Mouse (Mus musculus) heart, adult 8-10 months (tissue): ENCODE results near the gene Galnt9. TPM values are rescaled to one million over a fixed set of nuclear protein-coding genes. Genes with fewer than 3 reads are reported as not detected.

Source experiments
- DNase-seq: peaks from one replicate; pipeline ENCODE4 v3.0.0; 2022; ENCODE audit warnings: low spot score
- total RNA-seq, 4 experiments: library from RNA; stranded (reverse); gene quantifications; 2 replicates each; pipeline ENCODE4 v1.2.4; 2022

The Galnt9 gene
- total RNA-seq, 4 experiments from 2014 or later: not detected

DNA sequence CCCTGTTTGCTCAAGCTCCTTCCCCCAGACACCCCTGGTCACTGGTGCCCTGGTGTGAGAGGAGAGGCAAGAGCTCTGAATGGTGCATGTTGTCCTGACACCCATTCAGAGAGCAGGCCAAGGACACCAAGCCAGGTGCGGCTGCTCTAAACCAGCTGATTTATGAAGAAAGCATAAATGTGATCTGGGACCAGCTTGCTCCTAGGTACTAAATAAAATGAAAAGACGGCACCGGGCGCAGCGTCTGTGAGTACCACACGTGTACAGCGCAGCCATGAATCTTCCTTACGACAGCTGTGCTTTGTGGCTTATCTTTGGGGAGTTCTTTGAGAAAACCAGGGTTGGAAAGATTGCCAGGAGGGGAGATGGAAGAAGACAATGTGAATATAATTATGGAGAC, 8.2 kb upstream of the Galnt9 start:
- no peak for DNase-seq

DNA sequence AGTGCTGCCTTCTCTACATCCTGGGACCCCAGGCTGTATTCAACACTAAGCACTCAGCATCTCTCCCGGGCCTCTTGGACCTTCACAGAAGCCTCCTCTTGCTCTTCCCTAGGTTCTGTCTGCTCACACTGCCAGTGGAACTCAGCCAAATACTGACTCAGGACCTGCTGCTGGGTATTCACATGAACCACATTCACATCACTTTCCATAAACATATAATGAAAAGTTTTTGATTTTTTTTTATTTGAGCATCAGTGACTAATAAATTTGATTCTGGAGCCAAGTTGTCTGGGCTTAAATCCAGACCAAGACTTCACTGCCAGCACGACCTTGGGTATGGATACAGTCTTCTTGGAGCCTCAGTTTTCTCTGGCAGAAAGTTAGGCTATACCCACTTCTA, 3.2 kb upstream of the Galnt9 start:
- no peak for DNase-seq

DNA sequence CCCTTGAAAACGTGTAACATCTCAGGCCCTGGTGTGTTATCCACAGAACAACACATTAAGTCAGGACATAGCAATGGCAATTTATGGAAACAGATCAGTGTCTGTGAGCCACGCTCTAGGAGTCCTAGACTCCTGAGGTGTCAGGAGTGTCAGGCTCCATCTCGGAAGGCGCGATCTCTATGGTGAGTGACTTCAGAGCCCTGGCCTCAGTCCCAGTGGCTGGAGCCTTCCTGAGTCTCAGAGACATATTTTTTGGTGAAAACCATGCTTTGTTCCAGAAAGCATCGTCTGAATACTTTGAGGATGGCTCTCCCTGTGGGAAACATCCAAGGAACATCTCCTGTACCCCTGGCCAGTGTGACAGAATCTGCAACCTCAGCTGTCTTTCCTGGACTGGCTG, 2.7 kb upstream of the Galnt9 start:
- no peak for DNase-seq

DNA sequence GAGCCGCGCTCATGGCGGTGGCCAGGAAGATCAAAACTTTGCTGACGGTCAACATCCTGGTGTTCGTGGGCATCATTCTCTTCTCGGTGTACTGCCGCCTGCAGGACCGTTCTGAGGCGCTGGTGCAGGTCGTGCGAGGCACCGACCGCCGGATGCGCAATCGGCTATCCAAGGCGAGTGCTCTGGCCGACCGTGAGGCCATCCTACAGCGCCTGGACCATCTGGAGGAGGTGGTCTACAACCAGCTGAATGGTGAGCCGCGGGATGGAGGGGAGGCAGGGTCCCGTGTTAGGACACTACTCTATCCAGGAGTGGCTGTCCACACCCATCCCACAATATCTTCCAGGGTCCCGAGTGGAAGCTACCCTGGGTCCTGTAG, 525 bp downstream of the Galnt9 start:
- DNase-seq: no peak

DNA sequence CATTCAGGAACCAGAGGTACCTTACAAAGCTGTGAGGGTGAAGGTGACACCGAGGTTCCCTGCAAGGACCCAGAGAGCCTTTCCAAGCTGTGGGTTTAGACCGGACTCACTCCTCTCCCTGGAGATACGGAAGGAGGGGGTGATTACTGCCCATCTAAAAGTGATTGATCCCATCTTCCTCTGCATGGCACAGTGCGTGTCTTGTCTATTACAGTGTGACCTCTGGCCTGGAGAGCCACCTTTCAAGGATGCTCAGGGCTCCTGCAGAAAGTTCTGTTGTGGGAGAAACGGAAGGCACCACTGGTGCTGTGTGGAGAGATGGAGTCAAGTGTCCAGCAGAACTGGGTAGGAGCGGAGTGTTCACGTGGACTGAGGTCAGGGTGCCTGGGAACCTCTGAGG, 1.2 kb downstream of the Galnt9 start:
- no peak for DNase-seq

DNA sequence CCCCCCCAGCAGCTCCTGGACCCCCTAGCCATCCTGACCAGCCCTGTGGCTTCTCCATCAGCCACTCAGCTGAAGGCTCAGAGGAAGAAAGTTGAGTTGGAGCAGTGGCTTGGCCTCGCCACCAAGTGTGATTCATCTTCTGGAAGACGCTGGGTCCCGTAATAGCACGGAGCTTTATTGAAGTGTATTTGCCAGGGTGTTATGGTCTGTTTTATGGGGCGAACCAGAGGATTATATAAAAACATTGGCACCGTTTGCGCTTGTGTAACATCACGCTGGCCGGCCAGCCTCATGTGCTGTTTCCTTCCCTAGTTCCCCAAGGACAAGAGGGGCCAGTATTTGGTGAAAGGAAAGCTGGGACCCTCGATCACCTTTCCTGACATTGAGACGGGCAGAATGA, 2.0 kb downstream of the Galnt9 start:
- DNase-seq: no peak

DNA sequence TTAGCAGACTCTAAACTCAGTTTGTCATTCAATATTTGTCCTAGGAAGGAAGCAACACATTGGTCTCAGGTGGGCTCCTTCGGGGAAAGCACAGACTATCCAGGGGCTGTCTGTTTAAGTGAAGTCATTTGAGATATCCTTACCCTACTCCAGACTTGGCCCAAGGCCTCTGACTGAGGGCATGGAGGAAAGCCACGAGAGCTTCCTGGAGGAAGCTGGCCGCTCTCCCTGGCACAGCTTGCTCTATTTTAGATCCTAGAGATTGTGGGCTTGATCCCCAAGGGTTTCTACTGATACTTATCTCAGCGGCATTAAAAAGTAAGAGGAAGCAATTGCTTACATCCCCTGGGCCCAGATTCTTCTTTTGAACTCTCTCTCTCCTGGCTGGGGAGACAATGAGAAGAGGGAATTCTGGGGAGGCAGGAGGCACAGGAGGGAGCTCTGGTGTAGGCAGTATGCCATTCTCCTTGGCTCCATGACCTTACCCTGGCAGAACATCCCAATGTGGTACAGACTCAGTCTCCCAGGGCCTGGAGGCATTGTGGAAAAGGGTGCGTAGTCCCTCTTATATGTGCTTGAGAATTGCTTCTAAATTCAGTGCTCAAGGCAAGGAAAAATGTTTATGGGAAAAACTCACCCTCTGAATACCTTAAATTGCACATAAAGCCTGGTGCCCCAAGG, 2.7 kb downstream of the Galnt9 start:
- DNase-seq: no peak

DNA sequence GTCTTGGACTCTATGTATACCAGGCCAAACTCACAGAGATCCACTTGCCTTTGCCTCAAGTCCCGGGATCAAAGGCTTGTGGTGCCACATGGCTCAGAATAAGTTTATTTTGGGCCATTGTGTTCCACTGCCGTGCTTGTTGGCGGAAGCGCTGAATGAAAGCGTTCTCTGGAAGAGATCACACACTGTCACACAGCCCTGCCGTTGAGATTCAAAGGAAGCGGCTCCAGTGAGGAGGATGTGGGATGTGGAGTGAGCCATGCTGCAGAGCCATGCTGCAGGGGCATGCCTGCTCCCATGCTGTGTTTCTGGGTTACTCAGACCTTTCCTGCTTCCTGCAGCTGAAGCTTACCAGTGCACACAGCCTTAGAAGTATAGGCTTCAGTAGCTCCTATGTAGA, 4.3 kb downstream of the Galnt9 start:
- no peak for DNase-seq

DNA sequence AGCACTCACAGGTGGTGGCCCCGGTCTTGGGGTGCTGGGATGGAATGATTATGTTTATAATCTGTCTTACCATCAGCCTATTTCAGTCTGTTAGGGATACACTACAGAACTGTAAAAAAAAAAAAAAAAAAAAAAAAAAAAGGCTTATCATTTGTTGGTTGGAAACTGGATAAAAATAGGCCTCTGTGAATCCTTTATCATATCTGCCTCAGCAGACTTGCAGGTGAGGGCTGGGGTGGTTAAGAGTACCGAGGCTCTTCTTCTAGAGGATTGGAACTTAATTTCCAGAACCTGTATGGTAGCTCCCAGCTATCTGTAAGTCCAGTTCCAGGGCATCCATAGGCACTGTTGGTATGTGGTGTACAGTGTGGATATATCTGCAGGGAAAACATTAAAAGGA, 6.0 kb downstream of the Galnt9 start:
- no peak for DNase-seq

DNA sequence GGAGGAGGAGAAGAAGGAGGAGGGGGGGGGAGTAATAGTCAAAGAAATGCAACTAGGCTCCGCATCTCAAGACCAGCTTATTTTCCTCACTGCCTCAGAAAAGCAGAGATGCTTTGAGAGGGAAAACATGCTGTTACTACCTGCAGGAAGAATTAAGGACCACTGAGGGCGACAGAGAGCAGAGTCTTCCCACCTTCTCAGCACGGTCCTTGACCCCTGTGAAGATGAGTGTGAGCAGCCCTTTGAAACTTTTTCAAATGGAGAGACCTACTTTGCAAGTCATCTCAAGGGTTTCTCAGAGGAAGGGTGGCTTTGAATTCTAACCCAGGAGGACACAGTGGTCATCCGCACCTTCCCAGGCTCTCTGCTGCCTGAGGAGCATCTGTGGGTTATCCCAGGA, 6.7 kb downstream of the Galnt9 start:
- no peak for DNase-seq

DNA sequence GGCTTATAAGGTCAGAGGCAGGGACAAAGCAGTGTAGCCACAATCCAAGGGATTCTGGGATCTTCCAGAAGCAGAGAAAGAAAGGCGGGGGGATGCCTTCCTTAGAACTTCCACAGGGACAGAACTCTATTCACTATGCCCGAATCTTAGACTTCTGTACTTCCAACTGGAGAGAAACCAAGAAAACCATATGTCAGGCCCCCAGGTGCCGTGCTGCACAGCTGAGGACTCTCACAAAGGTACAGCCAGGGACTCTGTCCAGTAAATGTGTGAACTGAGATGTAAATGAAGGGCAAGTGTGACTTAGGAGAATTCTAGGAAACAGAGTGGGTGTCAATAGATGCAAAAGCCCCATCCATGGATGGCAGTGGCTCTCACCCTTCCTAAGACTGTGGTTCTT, 7.8 kb downstream of the Galnt9 start:
- no peak for DNase-seq

DNA sequence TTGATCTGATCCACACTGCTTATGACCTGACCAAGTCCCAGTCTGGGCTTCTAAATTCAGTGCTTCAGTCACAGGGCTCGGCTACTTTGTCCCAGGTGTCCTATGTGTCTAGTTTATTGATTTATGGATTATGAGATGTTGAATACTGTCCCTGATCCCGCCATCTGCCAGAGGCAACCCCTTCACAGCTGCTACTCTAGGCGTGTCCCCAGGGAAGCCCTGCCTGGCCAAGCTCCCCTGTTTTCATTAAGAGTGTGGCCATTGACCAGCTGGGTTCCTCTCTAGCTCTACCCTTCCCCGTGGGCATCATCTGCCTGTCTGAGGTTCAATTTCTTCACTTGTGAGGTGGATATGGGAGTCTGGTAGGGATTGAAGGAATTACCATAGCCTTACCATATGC, 9.2 kb downstream of the Galnt9 start:
- DNase-seq: no peak

DNA sequence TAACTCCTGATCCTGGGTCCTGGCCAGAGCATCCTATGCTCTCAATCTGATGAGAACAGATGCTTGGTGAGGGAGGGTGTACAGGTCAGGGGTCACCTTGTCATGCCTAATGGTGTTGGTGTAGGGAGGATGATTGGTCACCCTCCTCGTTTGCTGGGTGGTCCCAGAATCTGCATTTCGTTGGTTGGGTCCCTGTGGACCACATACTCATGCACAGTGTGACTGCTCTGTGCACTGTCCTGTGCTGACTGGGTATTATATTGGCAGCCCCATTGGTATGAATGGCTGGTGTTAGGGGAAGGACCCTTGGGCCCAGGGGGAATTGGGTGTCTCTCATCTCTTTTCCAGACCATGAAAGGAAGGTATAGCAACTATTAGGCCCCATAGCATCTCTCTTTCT, 11.0 kb downstream of the Galnt9 start:
- no peak for DNase-seq

DNA sequence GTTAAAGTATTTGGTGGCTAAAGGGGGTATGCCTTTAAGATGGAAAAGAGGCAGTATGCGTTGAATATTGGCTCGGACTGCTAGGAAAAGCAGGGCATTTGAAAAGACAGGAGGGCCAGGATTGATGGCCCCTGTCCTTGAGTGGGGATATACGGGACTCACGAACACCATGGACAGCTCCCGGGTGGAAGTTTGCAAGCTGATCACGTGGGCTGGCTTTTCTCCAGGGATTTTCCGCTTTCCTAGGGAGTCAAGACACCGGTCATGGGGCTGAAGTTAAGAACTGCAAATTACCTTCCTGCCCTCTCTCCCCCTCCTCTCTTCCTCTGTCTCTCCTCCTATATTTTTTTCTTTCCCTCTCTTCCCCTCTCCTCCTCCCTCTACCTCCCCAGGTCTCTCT, 14.2 kb downstream of the Galnt9 start:
- peak; percentile 59 for DNase-seq

DNA sequence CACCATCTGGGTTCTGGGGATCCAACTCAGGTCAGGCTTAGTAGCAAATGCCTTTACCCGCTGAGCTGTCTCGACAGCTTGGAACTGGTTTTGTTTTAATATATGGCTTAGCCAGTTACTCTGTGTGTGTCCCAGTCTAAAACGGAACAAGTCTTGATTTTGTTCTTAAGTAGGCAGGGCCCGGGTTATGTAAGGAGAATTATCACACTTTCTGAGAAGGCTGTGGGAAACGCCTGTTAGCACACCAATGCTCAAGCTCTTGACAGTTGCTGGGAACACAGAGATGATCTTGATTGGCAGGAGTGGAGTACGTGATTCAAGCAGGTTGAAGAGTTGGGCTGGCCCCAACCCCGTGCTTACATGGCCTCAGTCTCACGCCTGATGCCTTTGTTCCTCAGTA, 15.5 kb downstream of the Galnt9 start:
- no peak for DNase-seq

DNA sequence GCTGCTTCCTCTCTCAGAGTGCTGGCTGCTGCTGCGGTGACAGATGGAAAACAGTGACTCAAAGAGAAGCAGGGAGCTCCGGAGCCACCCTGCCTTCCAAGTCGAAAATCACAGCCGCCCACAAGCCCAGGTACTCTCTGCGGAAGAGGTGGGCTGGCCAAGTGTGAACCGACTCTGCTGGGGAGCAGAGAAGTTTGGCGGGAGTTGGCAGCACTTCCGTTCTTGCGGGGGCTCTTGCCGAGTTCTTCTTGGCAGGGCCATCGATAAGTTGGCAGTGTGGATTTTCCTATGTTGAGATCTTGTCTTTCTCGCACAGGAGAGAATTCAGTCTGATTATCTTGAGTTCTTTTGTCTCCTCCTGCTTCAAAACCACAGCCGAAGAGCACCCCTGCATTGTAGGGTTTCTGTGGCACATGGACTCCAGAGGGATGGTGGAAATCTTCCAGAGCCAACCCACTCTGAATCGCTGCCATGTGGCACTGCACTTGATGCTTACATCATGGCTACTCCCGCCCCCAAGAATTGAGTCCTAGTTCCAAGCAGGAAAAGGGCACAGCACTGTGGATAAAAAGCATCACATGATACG, 18.7 kb downstream of the Galnt9 start:
- DNase-seq: no peak

DNA sequence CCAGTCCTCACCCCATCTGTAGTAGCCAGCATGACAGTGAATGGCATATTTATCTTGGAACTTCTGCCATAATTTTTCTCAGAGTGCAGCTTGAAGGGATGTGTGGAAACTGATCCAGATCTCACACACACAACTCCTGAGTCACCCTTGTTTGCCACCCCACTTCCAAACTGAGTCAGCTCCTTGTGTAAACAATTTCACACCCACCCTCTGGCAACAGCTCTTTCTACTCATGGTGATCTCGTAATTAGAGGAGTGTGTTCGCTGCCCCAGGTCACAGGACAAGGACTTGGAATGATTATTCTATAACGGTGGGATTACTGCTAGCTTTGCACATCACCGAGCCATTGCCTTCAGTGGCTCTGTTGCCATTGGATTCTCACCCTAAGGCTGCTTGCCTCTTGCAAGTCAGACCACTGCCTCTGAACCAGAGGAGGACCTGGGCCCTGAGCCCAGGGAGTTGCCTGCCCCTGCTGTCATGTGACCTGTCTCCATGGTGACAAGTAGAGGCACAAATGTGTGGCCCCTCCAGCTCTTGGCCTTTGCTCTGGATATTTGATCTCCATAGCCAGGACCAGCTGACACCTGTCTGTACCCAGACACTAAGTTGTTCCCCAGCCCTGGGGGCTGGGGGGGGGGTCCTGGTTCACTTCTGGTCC, 21.0 kb downstream of the Galnt9 start:
- no peak for DNase-seq

DNA sequence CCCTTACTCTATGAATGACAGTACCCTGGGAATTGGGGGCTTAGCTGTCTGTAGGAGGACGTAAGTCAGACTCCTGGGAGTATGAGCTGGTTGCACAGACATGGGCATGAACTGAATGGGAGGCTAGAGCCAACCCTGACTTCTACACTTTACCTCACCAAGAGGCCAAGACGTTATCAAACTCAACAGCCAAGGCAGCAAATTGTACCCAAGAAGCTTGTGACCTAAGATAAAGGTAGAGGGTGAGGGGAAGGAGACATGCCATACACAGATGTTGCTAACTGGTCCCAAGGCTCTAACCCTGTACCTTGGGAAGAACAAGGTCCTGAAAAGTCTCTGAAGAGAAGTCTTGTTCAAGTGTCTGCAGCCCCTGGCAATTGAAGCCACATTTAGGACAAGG, 23.4 kb downstream of the Galnt9 start:
- DNase-seq: no peak

DNA sequence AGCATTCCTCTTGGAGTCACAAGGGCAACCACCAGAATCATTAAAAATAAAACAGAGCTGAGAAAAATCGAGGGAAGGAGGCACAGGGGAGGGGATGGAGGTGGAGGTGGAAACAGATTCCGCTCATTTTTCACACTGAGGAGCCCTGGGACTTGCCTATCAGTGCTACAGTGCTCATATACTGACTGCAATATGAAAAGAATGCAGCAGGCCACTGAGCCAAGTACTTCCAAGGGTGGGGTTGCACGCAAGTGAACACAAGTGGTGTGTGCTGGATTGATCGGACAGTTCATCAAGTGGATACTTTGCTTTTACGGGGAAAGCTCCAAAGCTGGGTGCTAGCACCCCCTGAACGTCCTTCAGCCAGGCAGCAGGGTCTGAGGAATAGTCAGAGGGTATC, 30.7 kb downstream of the Galnt9 start:
- DNase-seq: no peak

DNA sequence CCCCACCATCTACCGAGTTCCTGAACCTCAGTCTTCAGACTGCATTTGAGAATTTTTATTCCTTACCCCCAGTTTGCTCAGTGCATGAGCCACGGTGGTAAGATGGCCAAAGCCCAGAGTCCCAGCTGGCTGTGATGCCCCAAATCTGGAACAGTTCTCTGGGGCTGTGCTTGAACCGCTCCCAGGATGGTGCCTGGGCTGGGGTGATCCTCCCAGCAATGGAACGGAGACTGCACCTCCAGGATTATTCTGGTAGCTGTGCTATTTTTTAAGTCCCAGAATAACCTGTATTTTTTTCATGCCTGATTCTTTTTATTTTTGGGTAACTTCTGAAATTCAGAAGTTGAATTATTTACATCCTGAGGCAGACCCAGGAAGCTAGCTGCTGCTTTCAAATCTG, 35.1 kb downstream of the Galnt9 start:
- DNase-seq: no peak

DNA sequence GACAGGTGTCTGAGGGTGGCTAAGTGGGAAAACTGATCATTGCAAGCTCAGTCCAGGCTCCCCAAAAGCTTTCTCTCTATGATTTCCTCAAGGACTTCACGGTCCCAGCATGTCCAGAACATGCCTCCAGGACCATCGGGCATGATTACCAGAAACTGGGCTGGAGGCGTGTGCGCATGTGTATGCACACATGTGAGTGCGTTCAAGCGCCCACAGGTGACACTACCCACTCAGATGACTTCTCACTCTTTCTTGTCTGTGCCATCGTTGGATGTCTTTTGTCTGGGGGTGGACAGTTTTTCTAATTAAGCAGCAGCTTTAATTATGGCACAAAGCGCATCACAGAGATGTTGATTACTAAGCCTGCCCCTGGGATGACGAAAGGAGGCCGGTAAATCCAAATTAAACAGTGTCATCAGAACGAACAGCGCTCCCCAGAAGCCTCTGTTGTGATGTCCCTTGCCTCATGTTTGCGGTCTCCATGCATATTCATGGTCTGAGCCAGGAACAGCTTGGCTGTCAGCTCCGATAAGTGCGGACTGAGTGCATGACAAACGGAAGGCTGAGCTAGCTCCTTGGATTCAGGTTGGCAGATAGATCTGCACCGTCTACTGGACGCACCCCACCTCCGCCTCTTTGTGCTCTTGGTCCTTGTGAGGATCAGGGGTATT, 36.5 kb downstream of the Galnt9 start:
- DNase-seq: no peak

DNA sequence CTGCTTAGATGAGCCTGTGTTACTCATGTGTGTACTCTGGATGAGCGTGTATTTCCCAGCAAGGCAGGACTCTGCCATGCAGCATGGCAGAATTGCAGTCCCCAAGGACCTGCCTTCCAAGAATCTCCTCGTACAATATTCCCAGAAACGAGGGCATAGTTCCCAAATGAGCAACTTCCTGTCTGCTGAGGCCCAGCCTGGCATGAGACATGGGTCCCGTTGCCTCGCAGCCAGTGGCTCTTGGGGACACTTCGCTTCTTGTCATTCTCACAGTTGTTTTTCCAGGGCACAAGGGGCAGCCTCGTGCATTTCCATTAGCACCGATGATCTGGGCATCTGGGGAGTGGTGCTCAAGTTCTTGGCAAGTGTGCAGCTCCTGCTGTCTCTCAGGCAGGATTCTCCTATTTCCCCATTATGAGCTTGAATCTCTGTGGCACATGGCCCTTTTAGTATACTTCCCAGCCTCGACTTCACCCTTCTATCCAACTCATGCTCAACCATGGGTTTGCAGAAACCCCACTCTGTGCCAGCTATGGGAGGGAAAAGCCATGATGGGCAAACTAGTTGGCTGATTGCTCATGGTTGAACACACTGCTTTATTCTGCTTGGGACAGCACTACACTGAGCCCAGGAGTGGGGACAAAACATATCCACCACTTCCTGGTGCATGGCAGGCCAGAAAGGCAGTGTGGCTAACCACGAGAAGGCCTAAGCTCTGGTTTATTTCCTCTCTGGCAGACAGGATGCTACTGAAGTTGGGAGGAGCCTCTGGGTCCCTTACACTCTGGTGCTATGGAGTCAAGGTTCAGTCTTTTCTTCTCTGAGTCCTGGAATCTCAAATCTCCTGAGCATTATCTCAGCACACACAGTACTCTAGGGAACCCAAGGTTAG, 38.7 kb downstream of the Galnt9 start:
- no peak for DNase-seq
